Mouse (Mus musculus): ENCODE results near the gene Chp2.

Gene Chp2

GRCm38 (mm10) chr7:122272334-122272733 lies 53.0 kb downstream of the Chp2 start:
- peaks cover 5% of the 10 kb centered on the region; the same call in 1 of the 2 replicates for H3K27me3 ChIP-seq (ENCODE audit: insufficient read depth, low read length)
- H3K4me3 ChIP-seq (replicated peaks; ENCODE audit: low read length), result no peak overlapping the region
- TF ChIP-seq NANOG (IDR thresholded peaks at IDR 0.05; ENCODE audit: borderline replicate concordance, low read length) (no peak), POU5F1 (IDR thresholded peaks at IDR 0.05; ENCODE audit: borderline replicate concordance, low read length) (no peak)
- H3K36me3 ChIP-seq (ENCODE audit: insufficient read depth, low read length), result no peaks in the 10 kb centered on the region
- no peaks in the 10 kb centered on the region for H3K9me3 ChIP-seq (ENCODE audit: low read length)
- H3K4me1 ChIP-seq (replicated peaks; ENCODE audit: low read depth, low read length), result no peaks in the 10 kb centered on the region

Measured in E14TG2a.4 (cell line).